Mouse (Mus musculus) left cerebral cortex, postnatal 14 days (tissue): ENCODE results near the gene C7. TPM values are rescaled to one million over a fixed set of nuclear protein-coding genes. Genes with fewer than 3 reads are reported as not detected.
"Not testable (repeated sequence)": the region's sequence is repeated elsewhere in the genome, so short reads cannot be mapped to it uniquely, and the experiment has no call there.

Source experiments
- DNase-seq, 2 experiments: peaks; one replicate each; pipeline ENCODE4 v3.0.0; 2021 to 2022; ENCODE audit warnings: low spot score in 2 of 2, mixed read lengths in 1 of 2
- intact Hi-C: fragments of 180-260 bp; cut with DNase I; formaldehyde crosslinking; loops from one replicate; pipeline ENCODE4 v1.15.1; 2025
- total RNA-seq, 2 experiments: library from RNA; stranded (reverse); gene quantifications; 2 replicates each; pipeline ENCODE4 v1.2.3; 2021

C7 gene
- total RNA-seq, 2 experiments from 2014 or later: 0.59 to 0.72 TPM

DNA sequence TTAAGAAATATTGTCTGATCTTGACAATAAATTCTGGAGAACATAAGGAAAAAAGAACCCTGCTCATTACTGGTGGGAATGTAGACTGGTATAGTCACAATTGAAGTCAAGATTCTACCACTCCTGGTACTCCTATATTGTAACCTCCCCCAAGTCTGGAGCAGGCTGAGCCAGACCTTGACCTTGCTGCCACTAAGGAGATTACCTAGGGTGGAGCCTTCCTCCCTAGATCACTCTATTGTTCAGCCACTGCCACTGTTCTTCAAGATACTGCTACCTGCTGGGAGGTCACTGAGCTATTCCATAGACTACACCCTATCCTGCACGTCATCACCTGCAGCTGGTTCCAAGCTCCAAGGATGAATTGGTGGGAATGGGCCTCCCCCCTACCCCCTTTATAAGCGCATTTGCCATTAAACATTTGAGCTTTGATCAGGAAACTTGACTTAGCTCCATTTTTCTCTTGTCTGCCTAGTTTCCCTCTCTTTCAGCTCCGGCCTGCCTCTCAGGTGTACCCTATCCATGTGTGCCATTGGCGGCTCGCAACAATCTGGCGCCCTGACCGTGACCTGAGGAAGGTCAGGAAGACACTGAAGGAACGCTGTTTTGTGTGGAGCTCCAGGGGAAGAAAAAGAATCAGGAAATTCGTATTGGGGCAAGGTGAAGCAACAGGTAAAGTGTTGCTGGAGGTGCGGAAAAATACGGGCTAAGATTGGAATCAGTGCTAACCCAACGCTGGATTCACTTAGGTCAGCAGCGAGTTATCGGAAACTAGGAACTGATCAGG, 39.9 kb downstream of the C7 start:
- DNase-seq, intact Hi-C loops: not testable (repeated sequence)

DNA sequence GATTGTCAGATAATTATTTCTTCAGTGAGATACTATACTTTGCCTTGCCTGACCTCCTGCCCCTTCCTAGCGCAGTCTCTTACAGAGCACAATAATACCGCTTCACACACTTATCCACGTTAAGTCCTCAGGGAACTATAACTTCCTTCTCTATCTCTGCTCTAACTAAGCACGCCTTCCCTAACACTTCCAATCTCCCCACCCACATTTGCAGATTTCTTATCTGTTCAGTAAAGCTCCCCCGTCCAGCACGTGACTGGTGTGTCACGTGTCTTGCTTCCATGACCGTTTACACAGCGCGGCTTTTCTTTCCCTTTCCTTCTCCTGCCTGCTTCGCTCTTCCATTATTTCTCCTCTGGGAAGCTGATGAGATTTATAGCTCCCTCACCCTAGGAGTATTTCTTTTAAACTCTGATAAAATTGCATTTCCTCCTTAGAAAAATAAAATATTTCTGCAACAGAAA, 53.9 kb downstream of the C7 start:
- intact Hi-C loops: no loop called here
- no peak for DNase-seq

GRCm38 (mm10) chr15:5003503-5004196, 59.9 kb downstream of the C7 start:
- intact Hi-C loops: no loop called here
- peak in 1 of 2 experiments; percentile 52 for DNase-seq

- DNase-seq: peak in 1 of 2 experiments; percentile 10
- intact Hi-C loops: no loop called here
Observed at GRCm38 (mm10) chr15:5002903-5003302, 60.6 kb downstream of the C7 start.

- DNase-seq: no peak
- intact Hi-C loops: no loop called here
Observed at GRCm38 (mm10) chr15:4973355-4973754, 90.2 kb downstream of the C7 start.

Other genes with a start within 250 kb of the C7 start
- not detected for gene Mroh2b, start 165.0 kb downstream of the C7 start, total RNA-seq
- gene Card6, start 44.8 kb upstream of the C7 start, total RNA-seq: 1 to 10 TPM in 1 of 2 experiments, under 1 TPM in 1; 0.89 to 2.0 TPM
- 100 to 1,000 TPM; 217 TPM for gene Rpl37, start 52.9 kb upstream of the C7 start, total RNA-seq
- gene Prkaa1, start 80.1 kb upstream of the C7 start, total RNA-seq: 10 to 100 TPM; 15.8 to 17.5 TPM
- 10 to 100 TPM; 48.6 to 60.0 TPM for gene Ttc33, start 121.8 kb upstream of the C7 start, total RNA-seq
- gene Ptger4, start 180.4 kb upstream of the C7 start, total RNA-seq: 1 to 10 TPM; 2.4 TPM